22 mouse cellular contexts compared by ENCODE assay signal in the genomic region with DNA sequence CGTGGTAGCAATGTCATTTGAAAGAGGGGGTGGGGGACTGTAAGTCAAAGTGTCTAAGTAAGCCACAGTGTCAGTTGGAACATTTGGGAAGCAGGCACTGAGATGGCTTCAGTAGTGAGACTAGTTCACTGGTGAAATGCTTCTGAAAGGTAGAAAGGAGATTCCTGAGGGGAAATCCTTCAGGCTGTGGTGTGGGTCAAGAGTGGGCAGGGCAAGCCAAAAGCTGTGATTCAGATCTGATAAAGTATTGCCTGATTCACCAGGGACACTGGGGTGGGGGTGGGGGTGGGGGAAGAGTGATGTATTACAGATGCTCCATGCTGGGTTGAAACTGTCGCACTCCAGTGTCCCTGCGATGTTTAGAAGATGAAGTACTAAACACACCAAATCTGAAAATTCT. TPM values are rescaled to one million over a fixed set of nuclear protein-coding genes. Genes with fewer than 3 reads are reported as not detected.
"Had no signal": no experiment of that assay in that cellular context is flagged by ENCODE, and none has a peak within 500 bp of the region (broad histone marks: within the 10 kb centered on the region; RNA-seq: fewer than 3 reads in every experiment).

No protein-coding gene starts in this region.

- H3K9ac ChIP-seq: kidney, embryonic 15.5 days; limb, embryonic 12.5 days; limb, embryonic 15.5 days; liver, embryonic 14.5 days; liver, postnatal 0 days; midbrain, embryonic 12.5 days; midbrain, embryonic 15.5 days had no signal

- H3K4me3 ChIP-seq: kidney, embryonic 15.5 days; left cerebral cortex, adult 2 months; limb, embryonic 12.5 days; limb, embryonic 15.5 days; midbrain, embryonic 12.5 days; midbrain, embryonic 15.5 days had no signal

- H3K9me3 ChIP-seq: kidney, embryonic 15.5 days; limb, embryonic 12.5 days; limb, embryonic 15.5 days; midbrain, embryonic 12.5 days; midbrain, embryonic 15.5 days had no signal

- H3K27ac ChIP-seq: kidney, embryonic 15.5 days; left cerebral cortex, adult 2 months; limb, embryonic 12.5 days; limb, embryonic 15.5 days; liver, embryonic 14.5 days; macrophage; midbrain, embryonic 12.5 days; midbrain, embryonic 15.5 days had no signal

- H3K27me3 ChIP-seq: kidney, embryonic 15.5 days; midbrain, embryonic 12.5 days; midbrain, embryonic 15.5 days had no signal

- H3K36me3 ChIP-seq: kidney, embryonic 15.5 days; limb, embryonic 12.5 days; limb, embryonic 15.5 days; midbrain, embryonic 12.5 days; midbrain, embryonic 15.5 days had no signal

- H3K4me1 ChIP-seq: kidney, embryonic 15.5 days; midbrain, embryonic 15.5 days had no signal

- H3K4me2 ChIP-seq: kidney, embryonic 15.5 days; limb, embryonic 12.5 days; limb, embryonic 15.5 days; liver, embryonic 11.5 days; midbrain, embryonic 12.5 days; midbrain, embryonic 15.5 days had no signal

- ATAC-seq: liver, postnatal 0 days; midbrain, embryonic 15.5 days had no signal

- DNase-seq: kidney, postnatal 36 days; layer of hippocampus, postnatal 36 days; liver, postnatal 0 days; lung, postnatal 14 days; thymus, adult 18-20 months; thymus, postnatal 36 days had no signal

RNA-seq across cellular contexts. Expression of a gene that starts 31.6 kb away (rescaled TPM):
- total RNA-seq: layer of hippocampus, postnatal 36 days; megakaryocyte, adult 5-6 weeks had no signal
- polyA plus RNA-seq: kidney, embryonic 15.5 days; limb, embryonic 12.5 days; limb, embryonic 15.5 days; liver, embryonic 11.5 days; liver, embryonic 14.5 days; liver, postnatal 0 days; lung, embryonic 16.5 days; macrophage; midbrain, embryonic 12.5 days; midbrain, embryonic 15.5 days; neural tube, embryonic 11.5 days; neural tube, embryonic 14.5 days; small intestine, adult 2 months; spleen, adult 2 months; stomach, embryonic 16.5 days had no signal
